Mouse (Mus musculus): Measurements from ENCODE around the gene Vipas39. TPM values are rescaled to one million over a fixed set of nuclear protein-coding genes. Genes with fewer than 3 reads are reported as not detected.
"Not testable (repeated sequence)": the region's sequence is repeated elsewhere in the genome, so short reads cannot be mapped to it uniquely, and the experiment has no call there.

The Vipas39 gene
- total RNA-seq, 2 experiments from 2014 or later, result 55.8 to 58.7 TPM

DNA sequence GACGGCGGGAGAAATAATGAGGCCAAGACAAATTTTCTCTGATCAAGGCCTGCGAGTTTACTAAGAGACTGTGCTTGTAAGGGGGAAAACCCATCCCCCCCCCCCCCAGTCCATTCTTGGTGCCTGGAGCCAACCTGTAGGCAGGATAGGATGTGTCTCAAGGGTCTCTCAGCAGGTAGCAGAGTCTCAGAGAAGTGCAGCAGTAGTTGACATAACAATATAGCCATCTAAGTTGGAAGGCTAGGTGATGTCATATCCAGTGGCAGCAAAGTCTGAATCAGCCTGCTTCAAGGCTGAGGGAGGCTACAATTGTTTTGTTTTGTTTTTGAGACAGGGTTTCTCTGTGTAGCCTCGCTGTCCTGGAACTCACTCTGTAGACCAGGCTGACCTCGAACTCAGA, 60.3 kb downstream of the Vipas39 start:
- intact Hi-C loops (cut with DNase I), result not testable (repeated sequence)

GRCm38 (mm10) chr12:87201694-87202093, 64.4 kb downstream of the Vipas39 start:
- intact Hi-C loops (cut with DNase I), result loop anchor here (5.0 kb wide), 1 partner anchor 36 kb away; the partner anchor contains the start of gene Noxred1

More for the DNA sequence above, 60.3 kb downstream of the Vipas39 start:
- DNase-seq (ENCODE audit: low spot score in 2 of 2), result not testable (repeated sequence)

DNA sequence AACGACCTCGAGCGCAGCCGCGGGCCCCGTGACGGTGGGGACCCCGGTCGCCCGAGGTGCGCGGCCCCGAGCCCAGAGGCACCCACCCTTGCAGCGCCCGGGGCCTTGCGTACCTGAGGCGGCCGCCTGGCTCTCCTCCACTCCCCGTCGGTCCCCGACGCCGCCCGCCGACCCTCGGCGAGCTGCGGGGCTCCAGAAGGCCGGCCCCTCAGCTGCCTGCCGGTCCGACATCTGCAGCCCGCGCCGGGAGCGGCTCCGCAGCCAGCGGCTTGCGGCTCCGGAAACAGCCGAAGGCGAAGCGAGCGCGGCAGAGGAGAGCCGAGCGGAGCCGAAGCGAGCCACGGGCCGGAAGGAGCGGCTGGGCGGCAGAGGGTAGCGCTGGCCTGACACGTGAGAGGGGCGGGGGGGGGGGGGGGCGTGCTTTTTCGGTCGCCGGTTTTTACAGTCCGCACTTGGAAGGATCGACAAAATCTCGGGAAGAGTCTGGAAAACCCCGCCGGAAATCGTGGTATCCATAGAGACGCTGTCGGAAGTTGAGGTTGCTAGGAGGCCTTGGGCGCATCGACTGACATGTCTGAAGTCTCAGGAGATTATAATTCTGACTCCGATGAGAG, 66.0 kb downstream of the Vipas39 start, which contains the start of gene Tmed8:
Gene Tmed8 (minus strand): TSS at position 482 of the 614 bp plus-strand sequence.
- intact Hi-C loops (cut with DNase I), result loop anchor here (5.0 kb wide), 1 partner anchor 37 kb away; the partner anchor contains the start of gene Noxred1

More at GRCm38 (mm10) chr12:87201694-87202093, 64.4 kb downstream of the Vipas39 start:
- DNase-seq (ENCODE audit: low spot score in 2 of 2), result no peak

DNA sequence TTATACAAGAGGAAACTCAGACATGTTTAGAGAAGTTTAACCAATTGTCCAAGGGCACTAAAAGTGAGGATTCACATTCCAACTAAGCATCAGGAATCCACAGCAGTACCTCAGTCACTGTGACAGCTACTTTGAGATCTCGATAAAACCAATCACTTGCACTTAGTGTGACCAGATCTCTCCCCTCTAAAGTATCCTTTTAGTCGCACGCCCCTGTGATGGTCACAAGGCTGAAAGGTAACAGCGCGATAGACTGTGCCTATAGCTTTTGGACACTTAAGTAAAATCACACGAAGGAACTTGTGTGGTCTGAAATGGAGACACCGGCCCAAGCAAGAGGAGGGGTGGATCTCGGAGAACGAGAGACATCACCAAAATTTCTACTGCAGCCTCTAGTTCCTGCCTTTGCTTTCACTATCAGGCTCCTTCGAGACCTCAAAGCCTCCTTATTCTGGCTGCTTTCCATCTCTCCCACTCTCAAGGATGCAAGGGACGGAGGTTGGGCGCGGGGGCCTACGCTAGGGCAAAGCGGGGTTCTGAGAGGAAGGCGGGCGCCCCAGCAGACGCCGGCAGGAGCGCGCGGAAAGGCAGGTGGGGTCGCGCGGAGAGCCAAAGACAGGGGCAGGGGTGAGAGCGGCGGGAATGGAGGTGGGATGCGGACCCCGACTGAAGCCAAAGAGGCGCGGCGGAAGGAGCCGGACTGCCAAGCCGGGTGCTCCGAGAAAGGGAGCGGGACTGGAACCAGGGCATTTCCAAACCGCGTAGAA, 66.7 kb downstream of the Vipas39 start, which contains the start of gene Samd15:
Gene Samd15 (plus strand): TSS at position 518 of the 767 bp plus-strand sequence.
- intact Hi-C loops (cut with DNase I), result no loop called here
- peak; percentile 26 to 45 for DNase-seq (ENCODE audit: low spot score in 2 of 2)

More for the DNA sequence above, 66.0 kb downstream of the Vipas39 start, which contains the start of gene Tmed8:
- DNase-seq (ENCODE audit: low spot score in 2 of 2), result peak; percentile 77 to 84

GRCm38 (mm10) chr12:87198792-87199191, 67.3 kb downstream of the Vipas39 start:
- intact Hi-C loops (cut with DNase I), result no loop called here
- DNase-seq (ENCODE audit: low spot score in 2 of 2), result no peak

DNA sequence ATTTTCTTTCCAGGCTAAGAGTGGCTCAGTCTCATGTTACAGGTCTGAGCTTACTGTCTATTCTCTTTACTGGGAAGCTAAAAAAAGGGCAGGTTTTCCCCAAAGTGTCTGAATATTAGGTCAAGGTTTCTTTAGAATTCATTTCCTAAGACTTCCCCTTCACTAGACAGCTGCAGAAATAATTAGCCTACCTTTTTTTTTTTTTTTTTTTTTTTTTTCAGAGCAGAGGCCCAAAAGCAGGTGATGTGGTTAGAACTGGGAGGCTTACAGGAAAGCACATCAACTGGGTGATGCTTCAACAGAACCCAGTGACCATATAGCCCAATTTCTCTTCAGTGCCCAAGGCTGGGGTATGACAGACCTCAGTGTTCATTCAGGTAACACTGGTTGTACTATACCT, 69.7 kb downstream of the Vipas39 start:
- intact Hi-C loops (cut with DNase I), result no loop called here
- DNase-seq (ENCODE audit: low spot score in 2 of 2), result no peak

- intact Hi-C loops (cut with DNase I), result no loop called here
- DNase-seq (ENCODE audit: low spot score in 2 of 2), result no peak
Measured at GRCm38 (mm10) chr12:87195069-87195468, 71.0 kb downstream of the Vipas39 start.

DNA sequence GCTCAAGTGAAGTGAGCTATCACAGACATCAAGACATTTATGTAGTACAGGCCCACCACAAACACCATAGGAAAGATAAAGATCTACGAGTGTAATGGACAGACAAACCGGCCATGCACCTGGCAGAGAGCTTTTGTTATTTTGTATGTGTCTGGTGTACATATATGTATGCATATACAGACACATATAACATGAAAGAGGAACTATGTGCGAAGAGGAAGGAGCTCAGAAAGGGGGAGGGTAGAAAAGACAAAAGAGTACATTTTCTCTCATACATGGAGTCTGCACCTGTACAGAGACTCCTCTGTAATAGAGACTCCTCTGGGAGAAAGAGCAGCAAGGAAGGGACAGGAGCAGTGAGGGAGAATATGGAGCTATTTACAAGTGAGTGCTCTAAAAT, 73.0 kb downstream of the Vipas39 start:
- DNase-seq (ENCODE audit: low spot score in 2 of 2), result no peak
- intact Hi-C loops (cut with DNase I), result no loop called here

Small RNA genes lying within 50 kb of the gene (microRNA-seq; reads per million reads assigned to microRNA genes)
- gene Gm47293, result 0 reads per million in 2 experiments

Other genes with a start within 250 kb of the Vipas39 start
- gene Tmem63c, start 244.9 kb downstream of the Vipas39 start, total RNA-seq (2021), result 10 to 100 TPM; 41.2 to 43.1 TPM
- gene Ngb, start 163.7 kb downstream of the Vipas39 start, total RNA-seq (2021), result 10 to 100 TPM in 1 of 2 experiments, 1 to 10 TPM in 1; 9.9 to 11.4 TPM
- gene Gstz1, start 119.1 kb downstream of the Vipas39 start, total RNA-seq (2021), result 10 to 100 TPM; 48.1 to 51.7 TPM
- gene Pomt2, start 118.3 kb downstream of the Vipas39 start, total RNA-seq (2021), result 10 to 100 TPM; 20.0 to 21.6 TPM
- 1 to 10 TPM; 3.4 to 3.6 TPM for gene Samd15, start 66.5 kb downstream of the Vipas39 start, total RNA-seq (2021)
- 10 to 100 TPM; 28.0 to 28.5 TPM for gene Tmed8, start 65.8 kb downstream of the Vipas39 start, total RNA-seq (2021)
- 1 to 10 TPM in 1 of 2 experiments, under 1 TPM in 1; 0.85 to 2.1 TPM for gene Noxred1, start 27.5 kb downstream of the Vipas39 start, total RNA-seq (2021)
- gene Ahsa1, start 223 bp upstream of the Vipas39 start, total RNA-seq (2021), result 100 to 1,000 TPM; 158 to 159 TPM
- gene Ism2, start 33.4 kb upstream of the Vipas39 start, total RNA-seq (2021), result under 1 TPM; 0.47 to 0.48 TPM
- gene Sptlc2, start 122.1 kb upstream of the Vipas39 start, total RNA-seq (2021), result 10 to 100 TPM; 43.8 to 49.1 TPM
- 10 to 100 TPM; 79.6 to 93.9 TPM for gene Slirp, start 177.6 kb upstream of the Vipas39 start, total RNA-seq (2021)
- gene Alkbh1, start 177.8 kb upstream of the Vipas39 start, total RNA-seq (2021), result 10 to 100 TPM; 17.1 to 17.2 TPM
- gene Snw1, start 206.0 kb upstream of the Vipas39 start, total RNA-seq (2021), result 10 to 100 TPM; 50.5 to 54.1 TPM
- not detected for gene Gm5788, start 228.5 kb upstream of the Vipas39 start, total RNA-seq (2021)
- not detected for gene Gm8300, start 248.1 kb upstream of the Vipas39 start, total RNA-seq (2021)

Measured in left cerebral cortex, postnatal 14 days (tissue).